Mouse (Mus musculus): ENCODE measurements around the gene Klf3. TPM values are rescaled to one million over a fixed set of nuclear protein-coding genes. Genes with fewer than 3 reads are reported as not detected.

Klf3 gene
- 10 to 100 TPM; 78.9 to 81.0 TPM for total RNA-seq (2021)

GRCm38 (mm10) chr5:64802795-64803719 lies at the start of gene Klf3:
TSS of gene Klf3 (plus strand) at chr5:64803388.
- peak; percentile 95 to 96 for DNase-seq
- intact Hi-C loops (cut with DNase I): loop anchor here (1.0 to 5.0 kb wide), 3 partner anchors 100 to 156 kb away; no protein-coding TSS in a partner anchor

GRCm38 (mm10) chr5:64762295-64762694 lies 40.9 kb upstream of the Klf3 start:
- intact Hi-C loops (cut with DNase I): no loop called here
- no peak for DNase-seq

- intact Hi-C loops (cut with DNase I): no loop called here
Measured at GRCm38 (mm10) chr5:64764452-64764851, 38.7 kb upstream of the Klf3 start.

GRCm38 (mm10) chr5:64765765-64766164 lies 37.4 kb upstream of the Klf3 start:
- intact Hi-C loops (cut with DNase I): no loop called here
- DNase-seq: no peak

More at GRCm38 (mm10) chr5:64764452-64764851, 38.7 kb upstream of the Klf3 start:
- DNase-seq: no peak

- intact Hi-C loops (cut with DNase I): no loop called here
- DNase-seq: no peak
Measured at GRCm38 (mm10) chr5:64766626-64767025, 36.6 kb upstream of the Klf3 start.

- intact Hi-C loops (cut with DNase I): no loop called here
- DNase-seq: no peak
Measured at GRCm38 (mm10) chr5:64771619-64772018, 31.6 kb upstream of the Klf3 start.

- no peak for DNase-seq
- intact Hi-C loops (cut with DNase I): no loop called here
Measured at GRCm38 (mm10) chr5:64778211-64778610, 25.0 kb upstream of the Klf3 start.

GRCm38 (mm10) chr5:64779285-64779684 lies 23.9 kb upstream of the Klf3 start:
- no peak for DNase-seq
- intact Hi-C loops (cut with DNase I): no loop called here

- intact Hi-C loops (cut with DNase I): no loop called here
- DNase-seq: no peak
Measured at GRCm38 (mm10) chr5:64780778-64781177, 22.4 kb upstream of the Klf3 start.

- intact Hi-C loops (cut with DNase I): no loop called here
- DNase-seq: no peak
Measured at GRCm38 (mm10) chr5:64788175-64788574, 15.0 kb upstream of the Klf3 start.

GRCm38 (mm10) chr5:64798209-64798608 lies 5.0 kb upstream of the Klf3 start:
- no peak for DNase-seq
- intact Hi-C loops (cut with DNase I): no loop called here

GRCm38 (mm10) chr5:64801545-64801944 lies 1.6 kb upstream of the Klf3 start:
- DNase-seq: no peak
- intact Hi-C loops (cut with DNase I): loop anchor here (5.0 kb wide), 2 partner anchors 119 to 154 kb away; no protein-coding TSS in a partner anchor

GRCm38 (mm10) chr5:64802143-64802542 lies 1.0 kb upstream of the Klf3 start:
- intact Hi-C loops (cut with DNase I): loop anchor here (5.0 kb wide), 2 partner anchors 120 to 155 kb away; no protein-coding TSS in a partner anchor
- no peak for DNase-seq

GRCm38 (mm10) chr5:64803720-64804462 lies 703 bp downstream of the Klf3 start:
- intact Hi-C loops (cut with DNase I): loop anchor here (1.0 to 5.0 kb wide), 4 partner anchors 101 to 297 kb away; no protein-coding TSS in a partner anchor
- DNase-seq: peak; percentile 65 to 69

- DNase-seq: no peak
- intact Hi-C loops (cut with DNase I): loop anchor here (2.0 kb wide), 1 partner anchor 299 kb away; no protein-coding TSS in a partner anchor
Measured at GRCm38 (mm10) chr5:64805131-64805872, 2.1 kb downstream of the Klf3 start.

- peak; percentile 84 to 87 for DNase-seq
- intact Hi-C loops (cut with DNase I): loop anchor here (2.0 kb wide), 1 partner anchor 299 kb away; no protein-coding TSS in a partner anchor
Measured at GRCm38 (mm10) chr5:64805873-64806505, 2.8 kb downstream of the Klf3 start.

GRCm38 (mm10) chr5:64806600-64806999 lies 3.4 kb downstream of the Klf3 start:
- intact Hi-C loops (cut with DNase I): no loop called here
- no peak for DNase-seq

- intact Hi-C loops (cut with DNase I): no loop called here
- DNase-seq: no peak
Measured at GRCm38 (mm10) chr5:64807159-64807558, 4.0 kb downstream of the Klf3 start.

- DNase-seq: no peak
- intact Hi-C loops (cut with DNase I): no loop called here
Measured at GRCm38 (mm10) chr5:64807603-64808002, 4.4 kb downstream of the Klf3 start.
